Mouse (Mus musculus) embryonic facial prominence, embryonic 13.5 days (tissue): ENCODE data around the gene Olfml2a. TPM values are rescaled to one million over a fixed set of nuclear protein-coding genes. Genes with fewer than 3 reads are reported as not detected.

Source experiments
- ATAC-seq: fragments of 200-750 bp; cut with Nextera tagmentation; 2 replicates; pipeline ENCODE4 v1.8.0; 2017; ENCODE audit warnings: low read depth; ENCODE audit not compliant: insufficient number of reproducible peaks, insufficient read depth, low FRiP score, low TSS enrichment
- H3K27ac ChIP-seq: fragments of 300-500 bp; sonication (generic); 2 replicates; pipeline ENCODE4 v1.5.1; 2015; ENCODE audit warnings: moderate library complexity, mild to moderate bottlenecking, inconsistent platforms
- H3K27me3 ChIP-seq: fragments of 300-500 bp; sonication (generic); 2 replicates; pipeline ENCODE4 v1.6.1; 2015; ENCODE audit warnings: mild to moderate bottlenecking, inconsistent platforms
- H3K36me3 ChIP-seq: fragments of 300-500 bp; sonication (generic); 2 replicates; pipeline ENCODE4 v1.6.1; 2015; ENCODE audit warnings: mild to moderate bottlenecking, inconsistent platforms
- H3K4me1 ChIP-seq: fragments of 300-500 bp; sonication (generic); 2 replicates; pipeline ENCODE4 v1.6.1; 2015; ENCODE audit warnings: inconsistent platforms
- H3K4me2 ChIP-seq: fragments of 300-500 bp; sonication (generic); 2 replicates; pipeline ENCODE4 v1.6.1; 2015; ENCODE audit warnings: moderate library complexity, mild to moderate bottlenecking, inconsistent platforms
- H3K4me3 ChIP-seq: fragments of 300-500 bp; sonication (generic); 2 replicates; pipeline ENCODE4 v1.5.1; 2015; ENCODE audit warnings: mild to moderate bottlenecking, inconsistent platforms
- H3K9ac ChIP-seq: fragments of 300-500 bp; sonication (generic); 2 replicates; pipeline ENCODE4 v1.6.1; 2015; ENCODE audit warnings: mild to moderate bottlenecking, inconsistent platforms
- H3K9me3 ChIP-seq: fragments of 300-500 bp; sonication (generic); 2 replicates; pipeline ENCODE4 v1.6.1; 2016; ENCODE audit warnings: inconsistent platforms
- WGBS: fragments of 180-500 bp; shearing (Covaris S2); methylation state at CpG from one replicate; pipeline ENCODE4 v1.1.7; 2015; ENCODE audit warnings: mixed read lengths; 5-methylcytosine and 5-hydroxymethylcytosine counted together
- polyA plus RNA-seq: library from polyadenylated mRNA; unstranded; fragments of >200 nt; fragmentation: Nextera tagmentation; extraction: Ambion mirVana; gene quantifications from 2 replicates; pipeline ENCODE4 v1.2.1, GENCODE M21; 2015

Gene Olfml2a
- polyA plus RNA-seq, 1 experiment from 2014 or later = 9.0 TPM

DNA sequence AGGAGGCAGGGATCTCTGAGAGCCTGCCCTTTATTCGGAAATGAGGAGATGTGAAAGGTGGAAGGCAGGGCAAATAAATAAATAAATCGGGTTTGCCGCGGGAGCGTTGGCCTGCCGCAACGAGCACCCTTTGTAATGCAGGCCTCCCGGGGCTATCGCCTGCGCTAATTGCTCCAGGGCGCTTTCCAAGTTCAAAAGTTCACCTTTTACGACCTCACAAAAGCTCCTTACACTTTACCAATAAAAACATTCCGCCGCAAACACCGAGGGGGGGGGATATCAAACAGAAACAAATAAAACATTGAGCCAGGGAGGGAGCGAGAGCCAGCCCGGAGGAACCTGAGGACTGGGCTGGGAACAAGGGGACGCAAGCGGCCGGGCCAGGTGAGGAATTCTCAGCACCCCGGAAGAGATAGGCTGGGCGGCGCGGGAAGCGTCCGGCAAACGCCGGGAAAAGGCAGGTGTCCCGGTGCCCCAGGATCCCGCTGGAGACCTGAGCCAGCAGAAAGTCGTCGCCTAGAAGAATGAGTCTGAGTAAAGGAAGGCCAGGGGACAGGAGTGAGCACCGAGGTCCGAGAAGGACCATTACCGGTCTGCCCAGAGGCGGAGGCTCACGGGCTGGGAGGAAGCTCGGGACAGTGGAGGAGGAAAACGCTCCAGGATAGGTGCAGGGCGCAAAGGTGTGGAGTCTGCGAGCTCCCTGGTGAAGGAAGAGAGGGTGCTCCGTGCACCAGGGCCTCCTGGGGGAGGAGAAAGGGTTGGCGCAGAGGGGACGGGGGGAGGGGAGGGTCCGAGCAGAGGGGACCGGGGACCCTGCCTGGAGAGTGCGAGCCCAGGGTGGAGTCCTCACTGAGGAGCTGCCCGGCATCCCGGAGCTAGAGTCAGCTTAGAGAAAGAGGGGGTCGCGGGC lies 6.4 kb upstream of the Olfml2a start:
- H3K27ac ChIP-seq = no peak overlapping the region
- peak overlapping the region; percentile 76 for H3K9ac ChIP-seq

DNA sequence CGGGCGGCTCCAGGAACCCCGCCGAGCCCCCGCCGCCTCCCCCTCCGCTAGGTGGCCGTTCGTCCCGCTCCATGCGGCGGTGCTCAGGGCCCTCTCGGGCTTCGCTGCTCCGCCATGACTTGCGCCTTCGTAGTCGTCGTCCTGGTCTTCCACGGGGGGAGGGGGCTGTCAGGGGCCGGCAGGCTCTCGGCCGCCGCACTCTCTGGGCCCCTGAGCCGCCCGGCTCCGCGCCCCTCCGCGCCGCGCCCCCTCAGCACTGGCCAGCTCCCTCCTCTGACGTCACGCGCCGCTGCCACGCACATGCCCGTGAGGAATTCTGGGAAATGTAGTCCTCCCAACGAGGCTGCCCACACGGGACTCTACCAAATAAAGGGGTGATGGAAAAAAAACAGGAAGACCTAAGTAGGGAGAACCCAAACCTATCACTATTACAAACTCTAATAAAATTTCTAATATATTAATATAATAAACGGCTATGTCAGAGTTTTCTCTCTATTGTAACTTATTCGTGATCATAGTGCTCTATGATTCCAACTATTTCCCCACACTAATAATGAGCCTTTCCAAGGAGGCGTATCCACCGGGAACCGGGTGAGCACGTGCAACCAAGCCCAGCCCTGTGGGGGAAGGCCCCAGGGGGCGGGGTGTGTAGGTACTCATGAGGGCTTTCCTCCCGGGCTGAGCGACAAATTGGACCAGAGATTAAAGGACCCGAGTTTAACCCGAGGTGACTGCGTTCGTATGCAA lies 5.5 kb upstream of the Olfml2a start:
- Histone ChIP-seq H3K9me3 (no peaks in the 10 kb centered on the region), H3K27ac (no peak overlapping the region), H3K36me3 (no peaks in the 10 kb centered on the region), H3K4me2 (peak overlapping the region; percentile 99), H3K4me1 (peaks cover 20% of the 10 kb centered on the region), H3K9ac (peak overlapping the region; percentile 76), H3K27me3 (peaks cover 18% of the 10 kb centered on the region), H3K4me3 (peak overlapping the region; percentile 83)
- peak; percentile 93 for ATAC-seq
- WGBS = 1% methylated on average over 47 of the region's 53 CpGs

More for the DNA sequence above, 6.4 kb upstream of the Olfml2a start:
- H3K27me3 ChIP-seq = peaks cover 18% of the 10 kb centered on the region
- ATAC-seq = peak; percentile 54; the same call in 1 of the 2 replicates
- H3K36me3 ChIP-seq = no peaks in the 10 kb centered on the region
- H3K4me3 ChIP-seq = peak overlapping the region; percentile 83
- no peaks in the 10 kb centered on the region for H3K9me3 ChIP-seq
- H3K4me2 ChIP-seq = peak overlapping the region; percentile 99
- peaks cover 18% of the 10 kb centered on the region for H3K4me1 ChIP-seq
- under 1% methylated on average over 51 of the region's 51 CpGs for WGBS

DNA sequence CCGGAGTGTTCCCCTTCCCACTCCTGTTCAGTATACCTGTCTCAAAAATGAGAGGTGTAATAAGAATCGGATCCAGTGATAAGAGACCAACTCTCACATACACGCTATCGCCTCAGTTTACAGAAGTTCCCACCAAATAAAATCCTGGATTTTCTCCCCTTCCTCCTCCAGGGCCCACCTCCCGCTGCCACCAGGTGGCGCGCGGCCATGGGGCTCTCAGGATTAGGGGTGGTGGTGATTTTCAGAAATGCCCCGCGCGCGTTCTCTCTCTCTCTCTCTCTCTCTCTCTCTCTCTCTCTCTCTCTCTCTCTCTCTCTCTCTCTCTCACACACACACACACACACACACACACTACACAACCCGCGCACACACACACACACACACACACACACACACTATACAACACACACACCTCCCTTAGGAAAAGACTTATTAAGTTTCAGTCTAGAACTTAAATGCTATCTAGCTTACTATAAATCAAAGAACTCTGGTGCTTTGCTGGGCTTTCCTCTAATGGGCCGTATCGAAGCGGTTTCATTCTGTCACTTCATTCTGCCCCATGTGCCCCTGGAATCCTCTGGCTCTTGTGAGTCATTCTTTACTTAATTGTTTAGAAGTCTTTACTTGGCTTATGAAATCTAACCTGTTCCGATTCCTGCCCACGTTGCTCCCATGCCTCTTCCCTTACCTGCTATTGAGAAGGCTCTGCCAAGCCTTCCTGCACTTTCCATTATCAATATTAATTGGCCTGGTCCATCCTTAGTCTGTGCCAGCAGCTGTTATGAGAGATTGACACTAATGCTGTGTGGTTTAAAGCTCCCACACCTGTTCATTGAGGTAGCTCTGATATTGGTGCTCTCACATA lies 4.4 kb upstream of the Olfml2a start, which contains the start of gene Nr6a1:
TSS of gene Nr6a1 (minus strand) at position 574 of the 865 bp plus-strand sequence.
- Histone ChIP-seq H3K27ac (no peak within 1 kb of the TSS), H3K4me2 (peak within 1 kb of the TSS; percentile 99)
- 0 out of 2 replicates have a peak, but pooled peaks have one; percentile 28 for ATAC-seq

DNA sequence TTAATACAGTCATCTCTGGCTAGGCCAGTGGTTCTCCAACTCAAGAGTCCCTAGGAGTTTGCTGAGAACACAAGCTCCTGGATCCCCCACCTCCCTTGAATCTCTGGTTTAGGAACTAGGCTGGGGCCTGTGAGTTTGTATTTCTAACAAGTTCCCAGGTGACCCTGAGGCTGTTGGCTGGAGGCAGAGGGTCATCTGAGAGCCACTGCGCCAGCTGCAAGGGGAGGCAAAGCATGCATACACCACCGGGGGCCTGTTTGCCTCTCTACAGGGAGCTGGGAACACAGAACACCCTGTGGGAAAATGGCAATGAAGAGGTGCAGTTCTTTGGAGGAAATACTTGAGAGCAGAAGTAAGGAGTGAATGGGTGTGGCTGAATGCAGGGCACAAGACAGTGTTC lies 1.5 kb upstream of the Olfml2a start:
- Histone ChIP-seq H3K36me3 (no peaks in the 10 kb centered on the region), H3K4me3 (no peak overlapping the region), H3K4me1 (peaks cover 44% of the 10 kb centered on the region), H3K9ac (no peak overlapping the region), H3K27ac (no peak overlapping the region), H3K27me3 (peaks cover 3% of the 10 kb centered on the region), H3K9me3 (no peaks in the 10 kb centered on the region), H3K4me2 (no peak overlapping the region)
- ATAC-seq = no peak
- 47% methylated on average over 2 of the region's 2 CpGs for WGBS

More for the DNA sequence above, 4.4 kb upstream of the Olfml2a start, which contains the start of gene Nr6a1:
- Histone ChIP-seq H3K4me3 (peak within 1 kb of the TSS; percentile 48), H3K9ac (no peak within 1 kb of the TSS), H3K9me3 (no peaks in the 10 kb centered on the region), H3K36me3 (no peaks in the 10 kb centered on the region), H3K27me3 (peaks cover 18% of the 10 kb centered on the region), H3K4me1 (peaks cover 30% of the 10 kb centered on the region)
- WGBS = 7% methylated on average over 19 of the region's 19 CpGs

DNA sequence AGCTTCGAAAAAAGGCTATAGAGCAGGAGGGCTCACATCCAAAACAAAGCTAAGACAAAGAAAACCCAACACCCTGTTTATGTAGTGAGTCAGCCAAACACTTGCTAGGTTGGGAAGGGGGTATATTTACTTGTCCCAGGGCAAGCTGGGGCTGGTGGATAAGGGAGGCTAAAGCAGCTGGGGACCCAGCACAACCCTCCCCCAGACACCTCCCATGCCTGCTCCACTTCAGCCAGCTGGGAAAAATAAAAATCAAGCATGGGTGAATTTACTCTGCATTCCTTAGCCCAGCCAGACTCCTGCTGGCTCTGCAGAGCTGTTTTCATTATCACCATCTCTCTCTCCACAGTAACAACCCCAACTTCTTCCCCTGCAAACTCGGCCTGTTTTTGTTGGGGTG lies 2.2 kb downstream of the Olfml2a start:
- Histone ChIP-seq H3K4me1 (peaks cover 46% of the 10 kb centered on the region), H3K36me3 (no peaks in the 10 kb centered on the region), H3K27ac (peak overlapping the region; percentile 87), H3K9ac (peak overlapping the region; percentile 44), H3K9me3 (no peaks in the 10 kb centered on the region), H3K27me3 (no peaks in the 10 kb centered on the region), H3K4me2 (peak overlapping the region; percentile 32), H3K4me3 (peak overlapping the region; percentile 6; the same call in 1 of the 2 replicates)
- peak; percentile 23; the same call in 1 of the 2 replicates for ATAC-seq
- 15% methylated on average over 2 of the region's 2 CpGs for WGBS

DNA sequence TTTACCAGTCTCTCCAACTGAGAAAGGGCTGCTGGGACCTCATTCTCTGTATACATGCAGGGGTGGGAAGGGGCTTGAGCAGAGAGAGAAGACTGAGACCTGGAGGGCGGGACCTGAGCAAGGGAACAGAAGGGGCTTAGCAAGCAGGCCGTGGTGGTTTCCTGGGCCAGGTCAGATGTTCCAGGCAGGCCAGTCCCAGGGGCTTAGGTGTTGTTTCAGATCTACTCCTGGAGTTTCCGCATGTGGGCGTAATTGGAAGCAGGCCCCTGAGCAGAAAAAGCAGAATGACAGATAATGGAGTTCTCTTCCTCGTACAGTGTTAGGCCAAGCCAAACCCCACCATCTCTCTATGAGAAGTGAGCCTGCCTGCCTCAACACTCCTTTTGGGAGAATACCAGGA lies 3.2 kb downstream of the Olfml2a start:
- Histone ChIP-seq H3K27ac (peak overlapping the region; percentile 87), H3K4me3 (no peak overlapping the region), H3K9ac (peak overlapping the region; percentile 46; the same call in 1 of the 2 replicates), H3K9me3 (no peaks in the 10 kb centered on the region), H3K4me2 (peak overlapping the region; percentile 32; the same call in 1 of the 2 replicates), H3K27me3 (no peaks in the 10 kb centered on the region), H3K4me1 (peaks cover 46% of the 10 kb centered on the region), H3K36me3 (no peaks in the 10 kb centered on the region)
- WGBS = 23% methylated on average over 5 of the region's 5 CpGs
- ATAC-seq = no peak

DNA sequence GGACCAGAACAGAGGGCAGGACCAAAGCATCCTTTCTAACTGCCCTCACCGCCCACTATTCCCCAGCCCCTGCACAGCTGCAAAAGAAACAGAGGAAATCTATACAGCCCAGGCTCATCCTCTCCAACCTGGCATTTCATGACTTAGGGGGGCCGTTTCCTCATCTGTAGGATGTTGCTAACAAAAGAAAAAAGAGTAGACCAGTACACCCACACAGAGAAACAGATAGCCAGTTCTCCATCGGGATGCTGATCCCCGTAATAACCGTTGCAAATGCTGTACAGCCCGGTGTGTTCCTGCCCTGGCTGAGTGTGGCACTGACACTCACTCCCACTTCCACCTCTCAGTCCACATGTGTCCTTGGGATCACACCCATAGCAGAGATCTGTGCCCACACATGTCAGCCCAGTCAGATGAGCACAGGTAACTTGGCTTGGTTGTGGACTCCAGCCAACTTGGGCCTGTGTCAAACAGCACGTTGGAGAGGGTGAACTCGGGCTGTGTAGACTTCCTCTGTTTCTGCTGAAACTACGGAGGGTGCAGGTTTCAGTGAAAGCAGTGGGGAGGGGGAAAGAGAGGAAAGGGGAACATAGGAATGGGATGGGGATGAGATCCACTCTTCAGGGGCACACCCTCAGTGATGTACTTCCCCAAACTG lies 5.1 kb downstream of the Olfml2a start:
- H3K4me2 ChIP-seq = no peak overlapping the region
- no peaks in the 10 kb centered on the region for H3K9me3 ChIP-seq
- 0 out of 2 replicates have a peak, but pooled peaks have one; percentile 8 for ATAC-seq
- H3K9ac ChIP-seq = peak overlapping the region; percentile 27; the same call in 1 of the 2 replicates
- H3K36me3 ChIP-seq = no peaks in the 10 kb centered on the region
- H3K27ac ChIP-seq = no peak overlapping the region
- WGBS = 61% methylated on average over 9 of the region's 9 CpGs
- H3K4me1 ChIP-seq = peaks cover 39% of the 10 kb centered on the region
- no peak overlapping the region for H3K4me3 ChIP-seq
- H3K27me3 ChIP-seq = no peaks in the 10 kb centered on the region

- no peak overlapping the region for H3K4me2 ChIP-seq
- peaks cover 34% of the 10 kb centered on the region for H3K4me1 ChIP-seq
- peak overlapping the region; percentile 27; the same call in 1 of the 2 replicates for H3K9ac ChIP-seq
- H3K27me3 ChIP-seq = no peaks in the 10 kb centered on the region
- WGBS = 71% methylated on average over 3 of the region's 3 CpGs
- no peak overlapping the region for H3K4me3 ChIP-seq
- no peak for ATAC-seq
- no peaks in the 10 kb centered on the region for H3K9me3 ChIP-seq
- no peak overlapping the region; the same call in 1 of the 2 replicates for H3K27ac ChIP-seq
- H3K36me3 ChIP-seq = no peaks in the 10 kb centered on the region
Observed at GRCm38 (mm10) chr2:38937396-38937795, 5.6 kb downstream of the Olfml2a start.

- Histone ChIP-seq H3K9me3 (no peaks in the 10 kb centered on the region), H3K36me3 (no peaks in the 10 kb centered on the region), H3K9ac (no peak overlapping the region; the same call in 1 of the 2 replicates), H3K27ac (no peak overlapping the region), H3K4me3 (no peak overlapping the region), H3K4me2 (no peak overlapping the region), H3K4me1 (peaks cover 32% of the 10 kb centered on the region), H3K27me3 (no peaks in the 10 kb centered on the region)
- WGBS = 88% methylated on average over 1 of the region's 1 CpGs
- ATAC-seq = no peak
Observed at GRCm38 (mm10) chr2:38938007-38938406, 6.2 kb downstream of the Olfml2a start.

GRCm38 (mm10) chr2:38939047-38939446 lies 7.3 kb downstream of the Olfml2a start:
- no peak overlapping the region for H3K9ac ChIP-seq
- no peak overlapping the region for H3K4me3 ChIP-seq
- no peak for ATAC-seq
- 74% methylated on average over 2 of the region's 2 CpGs for WGBS
- no peak overlapping the region for H3K4me2 ChIP-seq
- H3K27me3 ChIP-seq = no peaks in the 10 kb centered on the region
- H3K36me3 ChIP-seq = no peaks in the 10 kb centered on the region
- peaks cover 23% of the 10 kb centered on the region for H3K4me1 ChIP-seq
- no peaks in the 10 kb centered on the region for H3K9me3 ChIP-seq
- no peak overlapping the region for H3K27ac ChIP-seq
